Mouse (Mus musculus) heart, adult 8-10 months (tissue): ENCODE measurements around the gene Ahdc1. TPM values are rescaled to one million over a fixed set of nuclear protein-coding genes. Genes with fewer than 3 reads are reported as not detected.

Experiments used
- DNase-seq: peaks from one replicate; pipeline ENCODE4 v3.0.0; 2022; ENCODE audit warnings: low spot score
- total RNA-seq, 4 experiments: library from RNA; stranded (reverse); gene quantifications; 2 replicates each; pipeline ENCODE4 v1.2.4; 2022

The Ahdc1 gene
- total RNA-seq, 4 experiments from 2014 or later = 37.5 to 52.5 (median 45.0) TPM

DNA sequence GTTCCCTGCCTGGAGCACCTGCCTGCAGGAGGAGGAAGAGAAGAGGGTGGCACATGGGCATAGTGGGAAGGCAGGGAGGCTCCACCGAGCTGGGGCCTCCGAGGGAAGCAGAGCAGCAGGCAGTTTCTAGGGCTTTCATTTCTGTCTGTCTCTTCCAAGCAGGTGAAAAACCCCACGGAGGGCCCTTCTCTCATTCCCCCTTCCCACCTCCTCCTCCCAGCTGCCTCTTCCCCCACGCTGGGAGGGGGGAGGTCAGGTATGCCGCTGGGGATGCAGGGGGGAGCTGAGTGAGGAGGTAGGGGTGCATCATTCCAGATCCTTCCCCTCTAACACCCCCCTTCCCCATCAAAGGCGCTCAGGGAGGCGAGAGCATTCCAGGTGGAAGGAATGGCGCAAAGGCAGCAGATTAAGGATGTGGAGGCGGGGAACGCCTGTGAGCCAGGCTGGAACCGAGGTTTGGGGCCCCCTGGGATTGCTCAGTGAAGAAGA, 109.8 kb downstream of the Ahdc1 start:
- DNase-seq = no peak

DNA sequence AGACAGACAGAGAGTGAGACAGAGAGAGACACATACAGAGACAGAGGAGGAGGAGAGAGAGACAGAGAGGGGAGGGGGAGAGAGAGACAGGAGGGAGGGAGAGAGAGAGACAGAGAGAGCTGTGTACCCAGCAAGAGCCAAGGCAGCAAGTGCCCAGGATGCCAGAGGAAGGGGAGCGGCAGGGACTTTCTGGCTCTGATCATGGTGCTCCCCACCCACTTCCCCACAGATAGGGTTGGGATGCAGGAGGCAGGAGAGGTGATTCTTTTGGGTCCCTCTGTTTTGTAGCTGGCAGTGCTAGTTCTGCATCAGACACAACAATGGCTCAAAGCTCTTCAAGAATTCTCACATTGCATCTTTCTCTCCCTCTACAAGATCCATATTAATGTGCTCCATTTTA, 110.4 kb downstream of the Ahdc1 start:
- no peak for DNase-seq

DNA sequence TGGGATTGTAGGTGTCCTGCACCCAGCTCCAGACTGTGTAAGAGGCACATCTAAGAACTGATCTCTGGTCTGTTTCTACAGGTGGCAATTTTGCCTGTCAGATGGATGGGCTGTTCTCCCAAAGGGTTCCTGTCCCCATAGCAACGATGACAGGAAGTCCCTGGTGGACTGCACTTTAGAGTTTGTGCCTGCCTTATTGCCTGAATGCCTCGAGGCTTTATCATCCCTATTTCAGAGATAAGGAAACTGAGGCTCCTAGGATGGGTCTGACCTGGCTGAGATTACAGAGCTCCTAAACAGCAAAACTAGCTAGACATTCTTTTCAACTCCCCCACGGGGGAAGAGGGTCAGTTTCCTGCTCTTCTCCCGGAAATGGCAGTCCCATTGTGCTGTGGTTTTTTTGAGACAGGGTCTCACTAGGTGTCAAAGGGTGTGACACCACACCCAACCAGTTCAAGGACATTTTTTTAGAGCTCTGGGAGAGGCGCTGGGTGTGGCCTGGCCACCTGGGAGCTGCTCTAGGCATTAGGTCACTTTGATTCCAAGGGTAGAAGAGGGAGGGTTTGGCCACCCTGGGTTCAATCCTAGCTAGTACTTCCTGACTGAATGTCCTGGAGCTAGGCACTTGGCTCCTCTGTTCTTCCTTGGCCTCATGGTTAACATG, 111.0 kb downstream of the Ahdc1 start:
- no peak for DNase-seq

DNA sequence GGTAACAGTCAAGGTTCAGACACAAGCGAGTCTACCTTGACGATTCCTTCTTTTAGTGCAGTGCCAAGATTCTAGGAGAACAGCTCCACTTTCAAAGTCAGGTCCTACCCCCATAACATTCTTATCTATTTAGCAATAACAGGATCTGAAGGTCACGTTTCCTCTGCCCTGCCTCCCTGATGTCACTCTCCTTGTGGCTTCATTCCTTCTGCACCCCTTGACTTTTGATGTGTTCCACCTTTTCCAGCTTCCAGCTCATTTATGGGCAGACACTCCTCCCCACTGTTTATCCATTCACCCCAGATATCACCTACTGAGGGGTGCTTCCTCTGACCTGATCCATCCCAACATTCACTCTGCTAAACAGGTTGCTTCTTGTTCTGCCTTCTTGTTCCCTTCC, 116.0 kb downstream of the Ahdc1 start:
- DNase-seq = no peak

Other genes with a start within 250 kb of the Ahdc1 start
- gene Rpa2, start 242.9 kb upstream of the Ahdc1 start, total RNA-seq = 10 to 100 TPM; 10.3 to 15.6 (median 12.6) TPM
- gene Themis2, start 214.9 kb upstream of the Ahdc1 start, total RNA-seq = 1 to 10 TPM; 1.4 to 1.9 (median 1.6) TPM
- 10 to 100 TPM; 16.3 to 22.2 (median 20.7) TPM for gene Ppp1r8, start 168.1 kb upstream of the Ahdc1 start, total RNA-seq
- gene Stx12, start 126.8 kb upstream of the Ahdc1 start, total RNA-seq = 10 to 100 TPM; 33.9 to 34.3 (median 34.1) TPM
- 10 to 100 TPM; 35.4 to 43.7 (median 39.9) TPM for gene Fam76a, start 88.7 kb upstream of the Ahdc1 start, total RNA-seq
- 1 to 10 TPM in 1 of 4 experiments, under 1 TPM in 3; 0.14 to 2.5 (median 0.49) TPM for gene Fgr, start 37.2 kb upstream of the Ahdc1 start, total RNA-seq
- 10 to 100 TPM; 64.1 to 87.2 (median 71.5) TPM for gene Wasf2, start 119.2 kb downstream of the Ahdc1 start, total RNA-seq
- gene Cd164l2, start 200.9 kb downstream of the Ahdc1 start, total RNA-seq = not detected
- not detected for gene Gpr3, start 201.3 kb downstream of the Ahdc1 start, total RNA-seq
- 10 to 100 TPM; 14.8 to 21.8 (median 16.3) TPM for gene Map3k6, start 229.6 kb downstream of the Ahdc1 start, total RNA-seq